Mouse (Mus musculus): ENCODE results near the gene N4bp3. TPM values are rescaled to one million over a fixed set of nuclear protein-coding genes. Genes with fewer than 3 reads are reported as not detected.
"Not testable (repeated sequence)": the region's sequence is repeated elsewhere in the genome, so short reads cannot be mapped to it uniquely, and the experiment has no call there.

The N4bp3 gene
- polyA plus RNA-seq, 1 experiment from 2014 or later, result 3.2 TPM

DNA sequence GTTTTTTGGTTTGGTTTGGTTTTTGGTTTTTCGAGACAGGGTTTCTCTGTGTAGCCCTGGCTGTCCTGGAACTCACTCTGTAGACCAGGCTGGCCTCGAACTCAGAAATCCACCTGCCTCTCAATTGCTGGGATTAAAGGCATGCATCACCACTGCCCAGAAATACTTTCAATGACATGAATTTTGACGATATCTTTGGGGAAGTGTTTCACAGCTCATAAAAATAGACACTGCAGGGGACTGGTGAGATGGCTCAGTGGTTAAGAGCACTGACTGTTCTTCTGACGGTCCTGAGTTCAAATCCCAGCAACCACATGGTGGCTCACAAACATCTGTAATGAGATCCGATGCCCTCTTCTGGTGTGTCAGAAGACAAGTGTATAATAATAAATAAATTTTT lies 40.7 kb downstream of the N4bp3 start:
- Histone ChIP-seq H3K4me1 (replicated peaks) (peaks cover 59% of the 10 kb centered on the region), H3K27ac (peak overlapping the region; percentile 90), H3K9ac (peak overlapping the region; percentile 44), H3K4me2 (peak overlapping the region; percentile 46)
- not testable (repeated sequence) for H3K4me3 ChIP-seq (replicated peaks); DNase-seq; H3K9me3 ChIP-seq (replicated peaks); H3K27me3 ChIP-seq; ATAC-seq (ENCODE audit: low read depth); H3K36me3 ChIP-seq
- 47% methylated on average over 5 of the region's 5 CpGs for WGBS (ENCODE audit: insufficient replicate concordance)

- Histone ChIP-seq H3K4me2 (peak overlapping the region; percentile 46), H3K27me3 (no peaks in the 10 kb centered on the region), H3K36me3 (peaks cover 13% of the 10 kb centered on the region), H3K9ac (peak overlapping the region; percentile 44), H3K27ac (peak overlapping the region; percentile 90), H3K9me3 (replicated peaks) (no peaks in the 10 kb centered on the region), H3K4me1 (replicated peaks) (peaks cover 59% of the 10 kb centered on the region), H3K4me3 (replicated peaks) (peak overlapping the region; percentile 4)
- DNase-seq (peak; percentile 56), ATAC-seq (ENCODE audit: low read depth) (peak; percentile 62)
- WGBS (ENCODE audit: insufficient replicate concordance), result 16% methylated on average over 3 of the region's 3 CpGs
These were observed 41.3 kb downstream of the N4bp3 start for GRCm38 (mm10) chr11:51609266-51609909.

DNA sequence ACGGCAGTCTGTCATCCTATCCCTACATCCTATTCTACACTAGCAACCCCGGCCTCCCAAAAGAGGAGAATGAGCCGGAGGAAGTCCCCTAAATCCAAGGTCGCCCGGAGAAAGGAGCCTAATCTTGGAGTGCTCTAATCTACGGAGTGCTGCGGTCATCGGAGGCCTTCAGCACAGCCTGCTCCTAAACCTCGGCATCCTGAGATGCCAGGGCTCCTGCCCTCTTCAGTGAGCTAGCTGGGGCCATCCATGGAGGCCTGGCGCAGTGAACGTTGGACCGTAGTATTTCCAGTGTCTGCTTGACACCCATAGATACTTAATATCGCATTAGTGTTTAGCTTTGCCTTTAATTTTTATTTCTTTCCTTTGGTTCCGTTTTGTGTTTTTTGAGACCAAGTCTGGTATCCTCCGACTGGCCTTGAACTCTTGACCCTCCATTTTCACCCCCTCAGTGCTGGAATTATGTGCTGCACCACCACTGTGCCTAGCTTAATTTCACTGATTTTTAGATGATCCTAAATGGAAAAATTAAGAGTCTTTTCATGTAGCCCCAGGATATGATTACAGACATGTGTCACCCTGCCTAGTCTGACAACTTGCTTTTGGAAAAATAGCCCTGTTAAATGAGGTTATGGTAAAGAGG lies 43.4 kb downstream of the N4bp3 start:
- no peaks in the 10 kb centered on the region for H3K27me3 ChIP-seq
- H3K9me3 ChIP-seq (replicated peaks), result no peaks in the 10 kb centered on the region
- 9% methylated on average over 15 of the region's 15 CpGs for WGBS (ENCODE audit: insufficient replicate concordance)
- H3K9ac ChIP-seq, result peak overlapping the region; percentile 97
- H3K27ac ChIP-seq, result peak overlapping the region; percentile 90
- H3K4me1 ChIP-seq (replicated peaks), result peaks cover 80% of the 10 kb centered on the region
- peak overlapping the region; percentile 95 for H3K4me2 ChIP-seq
- ATAC-seq (ENCODE audit: low read depth), result peak; percentile 57
- H3K4me3 ChIP-seq (replicated peaks), result peak overlapping the region; percentile 97
- H3K36me3 ChIP-seq, result peaks cover 35% of the 10 kb centered on the region
- no peak for DNase-seq

- no peaks in the 10 kb centered on the region for H3K27me3 ChIP-seq
- peaks cover 83% of the 10 kb centered on the region for H3K4me1 ChIP-seq (replicated peaks)
- under 1% methylated on average over 82 of the region's 91 CpGs for WGBS (ENCODE audit: insufficient replicate concordance)
- H3K4me2 ChIP-seq, result peak within 1 kb of the TSS; percentile 95
- no peaks in the 10 kb centered on the region for H3K9me3 ChIP-seq (replicated peaks)
- H3K4me3 ChIP-seq (replicated peaks), result peak within 1 kb of the TSS; percentile 97
- ATAC-seq (ENCODE audit: low read depth) (peak; percentile 82), DNase-seq (peak; percentile 96)
- peaks cover 41% of the 10 kb centered on the region for H3K36me3 ChIP-seq
- peak within 1 kb of the TSS; percentile 95 for H3K27ac ChIP-seq
- peak within 1 kb of the TSS; percentile 97 for H3K9ac ChIP-seq
These were observed 44.1 kb downstream of the N4bp3 start, which contains the start of gene Hnrnpab for GRCm38 (mm10) chr11:51606447-51607095. Gene Hnrnpab, minus strand, starts transcription at chr11:51606847.

- peaks cover 49% of the 10 kb centered on the region for H3K36me3 ChIP-seq
- peak overlapping the region; percentile 95 for H3K4me2 ChIP-seq
- peak overlapping the region; percentile 97 for H3K4me3 ChIP-seq (replicated peaks)
- peak overlapping the region; percentile 95 for H3K27ac ChIP-seq
- H3K27me3 ChIP-seq, result no peaks in the 10 kb centered on the region
- under 1% methylated on average over 80 of the region's 81 CpGs for WGBS (ENCODE audit: insufficient replicate concordance)
- ATAC-seq (ENCODE audit: low read depth), result peak; percentile 73
- peak overlapping the region; percentile 97 for H3K9ac ChIP-seq
- DNase-seq, result peak; percentile 84
- no peaks in the 10 kb centered on the region for H3K9me3 ChIP-seq (replicated peaks)
- peaks cover 79% of the 10 kb centered on the region for H3K4me1 ChIP-seq (replicated peaks)
These were observed 44.8 kb downstream of the N4bp3 start for GRCm38 (mm10) chr11:51605602-51606446.

GRCm38 (mm10) chr11:51602253-51602652 lies 48.4 kb downstream of the N4bp3 start:
- H3K4me3 ChIP-seq (replicated peaks), result peak overlapping the region; percentile 9; the same call in 1 of the 2 replicates
- H3K27me3 ChIP-seq, result no peaks in the 10 kb centered on the region
- H3K27ac ChIP-seq, result peak overlapping the region; percentile 10
- ATAC-seq (ENCODE audit: low read depth) (no peak), DNase-seq (no peak)
- no peaks in the 10 kb centered on the region for H3K9me3 ChIP-seq (replicated peaks)
- H3K4me2 ChIP-seq, result peak overlapping the region; percentile 3; the same call in 1 of the 2 replicates
- H3K36me3 ChIP-seq, result peaks cover 85% of the 10 kb centered on the region
- WGBS (ENCODE audit: insufficient replicate concordance), result 79% methylated on average over 3 of the region's 3 CpGs
- H3K4me1 ChIP-seq (replicated peaks), result peaks cover 44% of the 10 kb centered on the region
- H3K9ac ChIP-seq, result peak overlapping the region; percentile 7; the same call in 1 of the 2 replicates

DNA sequence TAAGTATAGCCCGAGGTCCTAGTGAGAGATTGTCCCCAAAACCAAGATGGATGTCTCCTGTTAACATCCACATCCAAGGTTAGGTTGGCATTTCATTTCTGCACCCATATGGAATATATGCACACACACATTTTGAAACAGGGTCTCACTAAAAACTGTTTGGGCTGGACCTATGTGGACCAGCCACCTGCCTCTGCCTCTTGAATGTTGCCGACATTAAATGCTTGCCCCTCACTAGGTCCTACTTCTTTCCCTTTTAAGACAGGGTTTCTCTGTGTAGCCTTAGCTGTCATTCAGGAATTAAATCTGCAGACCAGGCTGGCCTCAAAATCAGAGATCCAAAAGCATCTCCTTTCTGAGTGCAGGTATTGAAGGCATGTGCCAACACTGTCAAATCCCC lies 53.1 kb downstream of the N4bp3 start:
- Histone ChIP-seq H3K36me3 (peaks cover 99% of the 10 kb centered on the region), H3K9me3 (replicated peaks) (no peaks in the 10 kb centered on the region), H3K9ac (no peak overlapping the region), H3K4me1 (replicated peaks) (peaks cover 11% of the 10 kb centered on the region), H3K27me3 (no peaks in the 10 kb centered on the region), H3K4me3 (replicated peaks) (no peak overlapping the region), H3K27ac (no peak overlapping the region), H3K4me2 (no peak overlapping the region)
- WGBS (ENCODE audit: insufficient replicate concordance), result 62% methylated on average over 2 of the region's 2 CpGs
- DNase-seq, result no peak
- no peak for ATAC-seq (ENCODE audit: low read depth)

DNA sequence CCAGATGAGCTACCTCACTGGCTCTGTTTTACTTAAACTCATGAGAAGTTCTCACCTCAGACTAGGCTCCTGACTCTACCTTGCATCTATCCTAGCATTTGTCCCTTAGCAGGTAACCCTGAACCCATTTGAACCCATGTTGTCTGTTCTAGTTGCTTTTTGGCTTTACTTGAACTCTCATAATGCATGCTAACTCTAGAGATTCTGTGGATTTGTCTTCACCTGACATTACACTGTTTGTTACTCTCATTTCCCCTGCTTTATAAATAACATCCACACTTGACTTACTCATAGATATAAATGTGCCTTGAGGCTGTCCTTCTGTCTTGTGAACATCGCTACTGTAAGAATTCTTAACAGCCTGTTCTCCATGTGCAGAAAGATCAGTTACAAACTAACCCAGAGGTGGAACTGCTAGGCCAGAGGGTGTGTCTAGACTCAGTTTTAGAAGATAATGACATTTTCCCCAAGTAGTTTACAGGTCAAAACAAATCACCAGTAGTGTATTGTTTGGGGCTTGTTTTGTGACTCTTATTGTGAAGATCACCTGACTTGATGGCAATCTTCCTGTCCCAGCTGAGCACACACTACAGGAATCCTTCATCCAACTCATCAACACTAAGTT lies 55.1 kb downstream of the N4bp3 start:
- no peaks in the 10 kb centered on the region; the same call in 1 of the 2 replicates for H3K4me1 ChIP-seq (replicated peaks)
- no peaks in the 10 kb centered on the region for H3K9me3 ChIP-seq (replicated peaks)
- no peak overlapping the region for H3K9ac ChIP-seq
- H3K4me2 ChIP-seq, result no peak overlapping the region
- H3K27me3 ChIP-seq, result no peaks in the 10 kb centered on the region
- H3K36me3 ChIP-seq, result peaks cover 99% of the 10 kb centered on the region
- WGBS (ENCODE audit: insufficient replicate concordance), result 76% methylated on average over 1 of the region's 1 CpGs
- peak overlapping the region; percentile 1; the same call in 1 of the 2 replicates for H3K27ac ChIP-seq
- ATAC-seq (ENCODE audit: low read depth) (no peak), DNase-seq (no peak)
- no peak overlapping the region for H3K4me3 ChIP-seq (replicated peaks)

- Histone ChIP-seq H3K4me1 (replicated peaks) (no peaks in the 10 kb centered on the region; the same call in 1 of the 2 replicates), H3K36me3 (peaks cover 99% of the 10 kb centered on the region), H3K27ac (peak overlapping the region; percentile 1; the same call in 1 of the 2 replicates), H3K27me3 (no peaks in the 10 kb centered on the region), H3K9ac (no peak overlapping the region), H3K4me3 (replicated peaks) (no peak overlapping the region), H3K4me2 (no peak overlapping the region), H3K9me3 (replicated peaks) (no peaks in the 10 kb centered on the region)
- 47% methylated on average over 3 of the region's 3 CpGs for WGBS (ENCODE audit: insufficient replicate concordance)
- ATAC-seq (ENCODE audit: low read depth), result no peak; the same call in 1 of the 2 replicates
- DNase-seq, result no peak
These were observed 55.8 kb downstream of the N4bp3 start for GRCm38 (mm10) chr11:51594715-51595350.

- no peaks in the 10 kb centered on the region for H3K9me3 ChIP-seq (replicated peaks)
- WGBS (ENCODE audit: insufficient replicate concordance), result 88% methylated on average over 6 of the region's 6 CpGs
- H3K4me1 ChIP-seq (replicated peaks), result no peaks in the 10 kb centered on the region; the same call in 1 of the 2 replicates
- H3K4me2 ChIP-seq, result no peak overlapping the region
- peaks cover 99% of the 10 kb centered on the region for H3K36me3 ChIP-seq
- no peak for DNase-seq
- H3K27ac ChIP-seq, result no peak overlapping the region
- no peaks in the 10 kb centered on the region for H3K27me3 ChIP-seq
- H3K4me3 ChIP-seq (replicated peaks), result no peak overlapping the region
- no peak for ATAC-seq (ENCODE audit: low read depth)
- H3K9ac ChIP-seq, result no peak overlapping the region
These were observed 56.8 kb downstream of the N4bp3 start for GRCm38 (mm10) chr11:51593849-51594248.
